In genomic region chr19:43753226-43753835, GRCm38 (mm10) we compare ENCODE assay signal across 8 mouse cellular contexts. TPM values are rescaled to one million over a fixed set of nuclear protein-coding genes. Genes with fewer than 3 reads are reported as not detected.
A peak's percentile ranks its signal among the peaks of the same experiment; 100 is the strongest.
DNase-seq lines count a peak whose midpoint lies in the region; ATAC-seq and TF ChIP-seq lines count a peak whose summit lies in the region.

No protein-coding gene starts in this region.

- H3K4me2 ChIP-seq in forebrain, embryonic 16.5 days (ENCODE audit: low read length) = peak overlapping the region; percentile 75
- H3K4me2 ChIP-seq in neural tube, embryonic 15.5 days = peak overlapping the region; percentile 70

- 1% methylated on average over 17 of the region's 24 CpGs for WGBS in forebrain, embryonic 16.5 days
- 1% methylated on average over 23 of the region's 24 CpGs for WGBS in lung, adult 2 months
- WGBS in neural tube, embryonic 15.5 days = 1% methylated on average over 23 of the region's 24 CpGs
- WGBS in thymus, adult 2 months = 1% methylated on average over 24 of the region's 24 CpGs

- no peaks in the 10 kb centered on the region for H3K9me3 ChIP-seq in forebrain, embryonic 16.5 days (ENCODE audit: control insufficient read depth, low read length)
- H3K9me3 ChIP-seq in neural tube, embryonic 15.5 days (replicated peaks) = no peaks in the 10 kb centered on the region

- ATAC-seq in forebrain, embryonic 16.5 days = peak; percentile 85
- ATAC-seq in neural tube, embryonic 15.5 days (ENCODE audit: low FRiP score) = peak; percentile 89

- peak overlapping the region; percentile 81 for H3K4me3 ChIP-seq in forebrain, embryonic 16.5 days (replicated peaks; ENCODE audit: low read length)
- peak overlapping the region; percentile 79 for H3K4me3 ChIP-seq in layer of hippocampus, adult 2 months
- H3K4me3 ChIP-seq in lung, adult 2 months (replicated peaks; ENCODE audit: extremely low read depth, low read depth, low read length) = peak overlapping the region; percentile 67
- H3K4me3 ChIP-seq in neural tube, embryonic 15.5 days (replicated peaks) = peak overlapping the region; percentile 81
- H3K4me3 ChIP-seq in thymus, adult 2 months (ENCODE audit: control insufficient read depth, insufficient read depth, low read length) = peak overlapping the region; percentile 68

- TF ChIP-seq POLR2A in lung, adult 2 months (IDR thresholded peaks at IDR 0.05; ENCODE audit: borderline replicate concordance, extremely low read depth, low read depth, low read length) = no peak
- no peak for TF ChIP-seq POLR2A in thymus, adult 2 months (IDR thresholded peaks at IDR 0.05; ENCODE audit: control insufficient read depth, extremely low read depth, insufficient read depth, low read length, poor library complexity)

- peaks cover 4% of the 10 kb centered on the region for H3K4me1 ChIP-seq in forebrain, embryonic 16.5 days (replicated peaks; ENCODE audit: control insufficient read depth, insufficient read depth, low read length)
- H3K4me1 ChIP-seq in lung, adult 2 months (ENCODE audit: control insufficient read depth, insufficient read depth, low read length) = peaks cover 4% of the 10 kb centered on the region
- H3K4me1 ChIP-seq in neural tube, embryonic 15.5 days = peaks cover 19% of the 10 kb centered on the region
- peaks cover 3% of the 10 kb centered on the region; the same call in 1 of the 2 replicates for H3K4me1 ChIP-seq in thymus, adult 2 months (replicated peaks; ENCODE audit: control insufficient read depth, insufficient read depth, low read length)

- peaks cover 7% of the 10 kb centered on the region for H3K36me3 ChIP-seq in forebrain, embryonic 16.5 days (ENCODE audit: control insufficient read depth, insufficient read depth)
- H3K36me3 ChIP-seq in neural tube, embryonic 15.5 days = peaks cover 16% of the 10 kb centered on the region
- H3K36me3 ChIP-seq in thymus, adult 2 months (ENCODE audit: control insufficient read depth, insufficient read depth, low read length) = peaks cover 7% of the 10 kb centered on the region

- H3K9ac ChIP-seq in forebrain, embryonic 16.5 days (replicated peaks; ENCODE audit: low read depth, low read length) = peak overlapping the region; percentile 82
- H3K9ac ChIP-seq in neural tube, embryonic 15.5 days (replicated peaks) = peak overlapping the region; percentile 83

- no peaks in the 10 kb centered on the region for H3K27me3 ChIP-seq in forebrain, embryonic 16.5 days (replicated peaks; ENCODE audit: control insufficient read depth, insufficient read depth, low read length)
- H3K27me3 ChIP-seq in neural tube, embryonic 15.5 days (replicated peaks) = no peaks in the 10 kb centered on the region
- no peaks in the 10 kb centered on the region for H3K27me3 ChIP-seq in thymus, adult 2 months (ENCODE audit: control insufficient read depth, insufficient read depth, low read length)

- peak; percentile 84 for TF ChIP-seq CTCF in layer of hippocampus, adult 2 months (conservative IDR thresholded peaks at IDR 0.05)
- TF ChIP-seq CTCF in lung, adult 2 months (IDR thresholded peaks at IDR 0.05; ENCODE audit: insufficient read depth, low read length) = peak; percentile 65
- peak; percentile 83 for TF ChIP-seq CTCF in thymus, adult 2 months (IDR thresholded peaks at IDR 0.05; ENCODE audit: borderline replicate concordance, control insufficient read depth, extremely low read depth, insufficient read depth, low read length, poor library complexity)

- DNase-seq in MEL-GATA-1-ER (ENCODE audit: extremely low read depth, low read depth) = peak; percentile 82
- peak; percentile 93 for DNase-seq in cerebellum, adult 11-12 months
- peak; percentile 94 for DNase-seq in heart, postnatal 4 days
- peak; percentile 82 to 83 for DNase-seq in layer of hippocampus, adult 2 months (ENCODE audit: low spot score in 2 of 2)
- peak; percentile 89 for DNase-seq in lung, adult 2 months
- DNase-seq in thymus, adult 2 months = peak; percentile 91

- peak overlapping the region; percentile 96 for H3K27ac ChIP-seq in forebrain, embryonic 16.5 days (ENCODE audit: low read length)
- peak overlapping the region; percentile 94 for H3K27ac ChIP-seq in layer of hippocampus, adult 2 months
- peak overlapping the region; percentile 97 for H3K27ac ChIP-seq in neural tube, embryonic 15.5 days (replicated peaks)
- peak overlapping the region; percentile 69 for H3K27ac ChIP-seq in thymus, adult 2 months (ENCODE audit: control insufficient read depth, insufficient read depth, low read length)

RNA-seq across cellular contexts. Expression of gene Cox15, which starts 0.5 kb away (rescaled TPM):
- polyA plus RNA-seq in forebrain, embryonic 16.5 days (2015; fragmentation: Nextera tagmentation; extraction: Ambion mirVana) = 10.4 and 11.8 TPM in 2 replicates
- total RNA-seq in heart, postnatal 4 days (2021) = 10 to 100 TPM; 35.7 to 36.0 TPM
- 10 to 100 TPM; 13.6 to 19.4 TPM for total RNA-seq in layer of hippocampus, adult 2 months (2021)
- 7.8 and 10.4 TPM in 2 replicates for polyA plus RNA-seq in lung, adult 2 months (2012; rRNA removed)
- 11.9 and 17.6 TPM in 2 replicates for polyA plus RNA-seq in neural tube, embryonic 15.5 days (2015; fragmentation: Nextera tagmentation; extraction: Ambion mirVana)
- polyA plus RNA-seq in thymus, adult 2 months (2012; rRNA removed) = 17.3 and 17.4 TPM in 2 replicates

RNA-seq across cellular contexts. Expression of gene Cutc, which starts 0.5 kb away (rescaled TPM):
- polyA plus RNA-seq in forebrain, embryonic 16.5 days (2015; fragmentation: Nextera tagmentation; extraction: Ambion mirVana) = 6.5 and 7.8 TPM in 2 replicates
- total RNA-seq in heart, postnatal 4 days (2021) = 1 to 10 TPM; 8.2 to 8.3 TPM
- 1 to 10 TPM; 6.6 to 7.6 TPM for total RNA-seq in layer of hippocampus, adult 2 months (2021)
- polyA plus RNA-seq in lung, adult 2 months (2012; rRNA removed) = 2.6 and 4.8 TPM in 2 replicates
- polyA plus RNA-seq in neural tube, embryonic 15.5 days (2015; fragmentation: Nextera tagmentation; extraction: Ambion mirVana) = 6.5 and 11.3 TPM in 2 replicates
- 5.4 and 5.5 TPM in 2 replicates for polyA plus RNA-seq in thymus, adult 2 months (2012; rRNA removed)

RNA-seq across cellular contexts. Expression of gene Abcc2, which starts 28.7 kb away (rescaled TPM):
- polyA plus RNA-seq in forebrain, embryonic 16.5 days (2015; fragmentation: Nextera tagmentation; extraction: Ambion mirVana) = not detected in 2 replicates
- not detected for total RNA-seq in heart, postnatal 4 days (2021)
- total RNA-seq in layer of hippocampus, adult 2 months (2021) = not detected
- polyA plus RNA-seq in lung, adult 2 months (2012; rRNA removed) = 0.01 and 0.13 TPM in 2 replicates
- polyA plus RNA-seq in neural tube, embryonic 15.5 days (2015; fragmentation: Nextera tagmentation; extraction: Ambion mirVana) = 0.06 and 0.15 TPM in 2 replicates
- polyA plus RNA-seq in thymus, adult 2 months (2012; rRNA removed) = 0.46 and 1.1 TPM in 2 replicates

Comparison
In these comparisons a context has a peak if more than half of its experiments do, and no peak if none do; other contexts are left out.
1. Peak in every context shown above with its lines: DNase-seq, ATAC-seq, H3K4me3 ChIP-seq and H3K27ac ChIP-seq.